Mouse (Mus musculus) embryonic facial prominence, embryonic 12.5 days (tissue): Measurements from ENCODE around the gene Rab7b. TPM values are rescaled to one million over a fixed set of nuclear protein-coding genes. Genes with fewer than 3 reads are reported as not detected.

Source experiments
- ATAC-seq: fragments of 200-750 bp; cut with Nextera tagmentation; 2 replicates; pipeline ENCODE4 v1.8.0; 2017; ENCODE audit not compliant: insufficient number of reproducible peaks, insufficient read depth, low FRiP score, low TSS enrichment
- H3K27ac ChIP-seq: fragments of 300-500 bp; sonication (generic); 2 replicates; pipeline ENCODE4 v1.5.1; 2016; ENCODE audit warnings: mild to moderate bottlenecking
- H3K27me3 ChIP-seq: fragments of 300-500 bp; sonication (generic); 2 replicates; pipeline ENCODE4 v1.6.1; 2016; ENCODE audit warnings: mild to moderate bottlenecking, moderate library complexity
- H3K36me3 ChIP-seq: fragments of 300-500 bp; sonication (generic); 2 replicates; pipeline ENCODE4 v1.6.1; 2016; ENCODE audit warnings: mild to moderate bottlenecking
- H3K4me1 ChIP-seq: fragments of 300-500 bp; sonication (generic); 2 replicates; pipeline ENCODE4 v1.6.1; 2016
- H3K4me2 ChIP-seq: fragments of 300-500 bp; sonication (generic); replicated peaks from 2 replicates; pipeline ENCODE4 v1.6.1; 2016; ENCODE audit warnings: mild to moderate bottlenecking, moderate library complexity
- H3K4me3 ChIP-seq: fragments of 300-500 bp; sonication (generic); 2 replicates; pipeline ENCODE4 v1.5.1; 2016; ENCODE audit warnings: mild to moderate bottlenecking
- H3K9ac ChIP-seq: fragments of 300-500 bp; sonication (generic); 2 replicates; pipeline ENCODE4 v1.6.1; 2016; ENCODE audit warnings: mild to moderate bottlenecking, moderate library complexity
- H3K9me3 ChIP-seq: fragments of 300-500 bp; sonication (generic); 2 replicates; pipeline ENCODE4 v1.6.1; 2016; ENCODE audit warnings: mild to moderate bottlenecking, moderate library complexity
- WGBS: fragments of 180-500 bp; shearing (Covaris S2); methylation state at CpG from one replicate; pipeline ENCODE4 v1.1.7; 2016; 5-methylcytosine and 5-hydroxymethylcytosine counted together
- polyA plus RNA-seq: library from polyadenylated mRNA; unstranded; fragments of >200 nt; fragmentation: Nextera tagmentation; extraction: Ambion mirVana; gene quantifications from 2 replicates; pipeline ENCODE4 v1.2.1, GENCODE M21; 2016

Rab7b gene
- polyA plus RNA-seq, 1 experiment from 2014 or later: 1.0 TPM

DNA sequence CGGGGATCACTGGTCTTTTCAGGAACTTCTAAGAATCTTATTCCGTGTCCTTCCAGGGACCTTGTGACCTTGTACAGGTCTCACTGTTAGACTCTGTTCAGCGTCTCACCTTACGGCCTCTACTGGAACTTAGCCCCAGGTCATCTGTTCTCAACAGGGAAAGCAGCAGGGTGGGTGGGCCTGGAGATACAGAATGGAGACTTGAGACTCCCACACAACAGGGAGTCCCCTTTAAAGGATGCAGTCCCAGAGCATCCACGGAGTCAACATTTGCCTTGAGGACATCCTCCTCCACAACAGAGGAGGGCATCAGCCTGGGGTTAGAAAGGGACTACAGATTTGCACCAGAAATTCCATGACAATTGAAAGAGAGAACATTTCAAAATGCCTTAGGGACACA lies 56.9 kb downstream of the Rab7b start:
- Histone ChIP-seq H3K27me3 (no peaks in the 10 kb centered on the region), H3K4me1 (peaks cover 5% of the 10 kb centered on the region; the same call in 1 of the 2 replicates), H3K9ac (no peak overlapping the region), H3K4me2 (no peak overlapping the region), H3K36me3 (no peaks in the 10 kb centered on the region), H3K27ac (no peak overlapping the region), H3K9me3 (no peaks in the 10 kb centered on the region), H3K4me3 (no peak overlapping the region)
- no peak for ATAC-seq
- WGBS: 27% methylated on average over 5 of the region's 5 CpGs

DNA sequence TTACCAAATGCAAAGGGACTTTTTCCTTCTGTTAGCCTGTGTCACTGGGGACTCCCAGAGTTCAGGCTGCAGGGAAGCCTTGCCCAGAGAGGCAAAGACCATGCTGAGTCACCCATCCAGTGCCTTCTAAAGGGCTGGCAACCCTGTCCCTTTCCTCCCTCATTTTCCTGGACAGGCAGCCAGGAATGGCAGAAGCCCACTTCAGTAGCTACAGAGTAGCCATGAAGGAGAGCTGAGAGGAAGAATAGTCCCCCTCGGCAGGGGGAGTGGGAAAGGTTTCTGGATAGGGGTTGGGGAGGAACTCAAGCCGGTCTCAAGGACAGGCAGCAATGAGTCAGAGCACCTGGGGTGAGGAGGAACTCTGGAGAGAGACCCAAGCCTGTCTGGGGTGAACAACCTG lies 59.3 kb downstream of the Rab7b start:
- Histone ChIP-seq H3K4me3 (no peak overlapping the region), H3K4me2 (no peak overlapping the region), H3K4me1 (peaks cover 5% of the 10 kb centered on the region; the same call in 1 of the 2 replicates), H3K27me3 (no peaks in the 10 kb centered on the region), H3K36me3 (no peaks in the 10 kb centered on the region), H3K9me3 (no peaks in the 10 kb centered on the region), H3K27ac (no peak overlapping the region), H3K9ac (no peak overlapping the region)
- ATAC-seq: no peak
- 43% methylated on average over 2 of the region's 2 CpGs for WGBS

DNA sequence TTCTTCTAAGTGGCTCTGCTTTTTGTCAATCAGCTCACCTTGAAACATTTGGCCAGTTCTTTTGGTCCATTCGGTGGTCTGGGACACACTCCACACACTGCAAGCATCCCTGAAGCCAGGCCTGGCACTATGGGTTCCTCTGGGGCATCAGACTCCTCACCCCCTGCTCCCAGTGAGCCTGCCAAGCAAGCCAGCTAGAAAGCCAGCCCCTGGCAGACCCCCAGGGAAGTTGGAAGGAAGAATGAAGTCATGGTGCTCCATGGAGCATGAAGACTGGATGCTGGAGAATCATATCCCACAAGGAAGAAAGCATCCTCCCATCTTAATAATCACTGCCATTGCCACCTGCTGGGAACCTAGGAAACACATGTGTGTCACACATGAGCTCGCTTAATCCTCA lies 60.1 kb downstream of the Rab7b start:
- Histone ChIP-seq H3K4me1 (peaks cover 5% of the 10 kb centered on the region; the same call in 1 of the 2 replicates), H3K9ac (no peak overlapping the region), H3K4me3 (no peak overlapping the region), H3K27me3 (no peaks in the 10 kb centered on the region), H3K4me2 (no peak overlapping the region), H3K9me3 (no peaks in the 10 kb centered on the region), H3K36me3 (no peaks in the 10 kb centered on the region), H3K27ac (no peak overlapping the region)
- ATAC-seq: no peak
- WGBS: 79% methylated on average over 2 of the region's 2 CpGs

DNA sequence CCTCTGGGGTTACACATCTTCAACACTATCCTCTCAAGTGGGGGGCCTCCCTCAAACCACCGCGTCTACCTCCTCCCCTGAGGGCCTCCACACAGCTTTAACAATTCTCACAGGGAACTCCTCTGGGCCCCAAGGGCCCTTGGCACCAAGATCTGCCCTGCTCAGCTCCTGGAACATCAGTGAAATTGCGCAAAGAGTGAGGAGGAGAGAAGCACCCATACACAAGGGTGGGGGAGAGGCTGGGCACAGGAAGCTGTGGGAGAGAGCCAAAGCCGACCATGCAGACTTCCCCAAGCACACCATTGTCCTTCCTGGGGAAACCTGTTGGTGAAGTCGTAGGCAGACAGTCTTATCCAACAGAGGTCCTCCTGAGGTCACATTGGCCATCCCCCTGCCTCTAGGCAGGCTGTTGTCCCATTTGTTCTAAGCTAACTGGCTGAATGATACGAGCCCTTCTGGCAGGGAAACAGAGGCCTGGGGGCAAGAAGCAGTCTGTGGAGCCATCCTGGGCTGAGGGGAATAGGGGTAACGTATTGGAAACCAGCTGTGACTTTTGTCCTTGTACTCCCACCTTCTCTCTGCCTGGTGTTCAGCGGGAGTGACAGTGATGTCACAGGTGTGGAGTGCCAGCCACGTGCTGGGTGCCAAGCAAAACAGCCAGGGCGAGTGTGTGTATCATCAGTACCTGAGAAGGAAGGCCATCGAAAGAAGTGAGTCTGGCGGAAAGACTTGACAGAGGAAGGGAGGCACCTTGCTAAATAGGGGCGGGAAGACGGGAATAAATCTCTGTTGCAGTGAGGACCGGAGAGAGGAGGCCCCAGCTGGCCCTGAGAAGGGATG lies 61.4 kb downstream of the Rab7b start:
- Histone ChIP-seq H3K4me2 (no peak overlapping the region), H3K36me3 (no peaks in the 10 kb centered on the region), H3K9me3 (no peaks in the 10 kb centered on the region), H3K9ac (no peak overlapping the region), H3K4me3 (no peak overlapping the region), H3K4me1 (0 out of 2 replicates have a peak, but pooled peaks cover under 1% of the 10 kb centered on the region), H3K27me3 (no peaks in the 10 kb centered on the region), H3K27ac (no peak overlapping the region)
- WGBS: 71% methylated on average over 15 of the region's 15 CpGs
- ATAC-seq: no peak

DNA sequence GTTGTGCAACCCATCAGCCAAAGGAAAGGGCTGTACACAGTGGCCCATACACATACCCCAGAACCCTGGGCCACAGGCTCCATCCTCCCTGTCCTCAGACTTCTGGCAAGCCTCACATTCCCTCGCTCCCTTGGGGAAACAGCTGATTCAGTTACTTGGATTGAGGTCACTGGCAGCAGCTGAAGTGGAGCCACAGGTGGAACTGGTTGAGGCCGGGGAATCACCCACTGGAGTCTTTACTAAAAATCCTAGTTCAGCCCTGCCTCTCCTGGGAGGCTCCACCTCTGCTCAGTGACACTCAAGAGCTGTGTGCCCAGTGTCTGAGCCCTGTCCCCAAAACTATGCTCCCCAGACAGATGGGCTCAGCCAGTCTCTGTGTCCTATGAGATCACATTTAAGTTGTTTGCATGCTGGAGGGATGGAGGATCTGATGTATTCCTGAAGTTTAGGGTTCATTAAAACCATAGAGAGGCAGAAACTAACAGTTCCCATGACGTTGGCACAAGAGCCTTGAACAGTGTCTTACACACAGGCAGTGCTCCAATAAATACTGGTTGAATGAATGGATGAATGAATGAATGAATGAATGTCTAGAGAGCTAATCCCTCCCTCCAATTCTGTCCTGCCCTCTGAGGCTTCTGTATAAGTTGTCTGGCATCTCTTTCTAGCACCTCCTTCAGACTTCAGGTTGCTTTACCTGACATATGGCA lies 62.8 kb downstream of the Rab7b start:
- Histone ChIP-seq H3K4me3 (no peak overlapping the region), H3K27me3 (no peaks in the 10 kb centered on the region), H3K4me2 (no peak overlapping the region), H3K27ac (no peak overlapping the region), H3K9me3 (no peaks in the 10 kb centered on the region), H3K36me3 (no peaks in the 10 kb centered on the region), H3K4me1 (no peaks in the 10 kb centered on the region), H3K9ac (no peak overlapping the region)
- ATAC-seq: no peak
- WGBS: 70% methylated on average over 3 of the region's 3 CpGs

DNA sequence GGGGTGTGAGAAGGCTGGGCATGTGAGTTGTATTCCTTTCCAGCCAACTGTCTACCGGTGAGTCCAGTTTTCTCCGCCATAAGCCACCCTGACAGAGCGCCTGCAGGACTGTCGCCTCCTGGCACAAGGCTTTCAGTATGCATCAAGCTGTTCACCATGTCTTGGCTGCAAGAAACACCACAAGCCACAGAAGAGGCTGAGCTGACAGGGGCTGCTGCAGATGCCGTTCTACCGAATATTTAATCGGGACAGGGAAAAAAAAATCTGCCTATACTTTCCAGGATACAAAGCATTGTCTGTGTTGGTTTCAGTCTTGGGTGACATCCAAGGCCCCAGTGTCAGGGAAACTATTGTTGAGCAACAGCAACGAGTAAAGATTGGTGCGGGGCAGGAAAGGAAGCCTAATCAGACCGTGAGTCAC lies 63.4 kb downstream of the Rab7b start:
- H3K36me3 ChIP-seq: no peaks in the 10 kb centered on the region
- H3K27me3 ChIP-seq: no peaks in the 10 kb centered on the region
- no peak overlapping the region for H3K4me3 ChIP-seq
- H3K9me3 ChIP-seq: no peaks in the 10 kb centered on the region
- H3K9ac ChIP-seq: no peak overlapping the region
- H3K4me1 ChIP-seq: no peaks in the 10 kb centered on the region
- no peak for ATAC-seq
- WGBS: 72% methylated on average over 10 of the region's 10 CpGs
- no peak overlapping the region for H3K4me2 ChIP-seq
- no peak overlapping the region for H3K27ac ChIP-seq

DNA sequence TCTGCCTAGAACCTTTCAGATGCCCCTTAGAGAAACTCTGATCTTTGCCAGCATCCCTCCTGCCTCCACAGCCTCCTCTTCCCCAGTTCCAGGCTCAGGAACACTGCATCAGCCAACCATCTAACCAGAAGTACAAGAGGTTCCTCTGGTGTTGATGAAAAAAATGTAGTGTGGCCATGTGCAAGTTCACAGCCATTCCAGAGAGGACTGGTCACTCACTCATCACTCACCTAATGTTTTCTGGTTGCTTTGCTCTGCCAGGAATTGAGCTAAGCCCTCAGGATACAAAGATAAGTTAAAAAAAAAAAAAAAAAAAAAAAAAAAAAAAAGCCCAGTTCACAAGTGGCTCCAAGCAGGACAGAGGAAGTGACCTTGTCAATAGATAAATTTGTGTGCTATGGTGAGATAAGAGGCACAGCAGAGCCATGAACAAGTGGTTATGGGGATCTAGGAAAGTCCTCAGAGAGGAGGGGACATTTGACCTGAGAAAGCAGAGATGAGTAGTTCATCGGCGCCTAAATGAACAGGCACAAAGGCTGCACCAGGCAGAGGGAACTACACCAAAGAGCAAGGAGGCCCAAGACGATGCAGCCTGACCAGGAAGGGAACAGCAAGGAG lies 65.8 kb downstream of the Rab7b start:
- H3K4me3 ChIP-seq: no peak overlapping the region
- H3K27me3 ChIP-seq: no peaks in the 10 kb centered on the region
- no peaks in the 10 kb centered on the region for H3K9me3 ChIP-seq
- no peaks in the 10 kb centered on the region for H3K36me3 ChIP-seq
- no peak overlapping the region for H3K9ac ChIP-seq
- no peak for ATAC-seq
- 64% methylated on average over 3 of the region's 3 CpGs for WGBS
- H3K4me2 ChIP-seq: no peak overlapping the region
- H3K4me1 ChIP-seq: no peaks in the 10 kb centered on the region
- H3K27ac ChIP-seq: no peak overlapping the region

DNA sequence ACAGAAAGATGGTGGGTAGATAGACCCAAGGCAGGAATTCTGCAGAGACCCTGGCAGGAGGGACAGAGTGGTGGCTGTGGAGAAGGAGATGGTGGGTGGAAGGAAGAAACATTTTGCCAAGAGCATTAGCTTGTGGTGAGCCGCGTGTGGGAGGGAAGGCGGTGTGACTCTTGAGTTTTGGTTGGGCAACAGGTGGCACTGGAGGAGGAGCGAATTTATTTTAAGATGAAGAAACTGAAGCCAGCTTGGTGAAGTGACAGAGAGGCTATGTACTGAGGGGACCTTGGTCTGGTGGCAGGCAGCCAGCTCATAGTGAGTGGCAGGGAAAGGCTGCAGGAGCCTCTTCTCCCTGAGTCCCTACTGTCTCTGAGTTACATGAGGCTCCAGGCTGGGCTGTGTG lies 66.4 kb downstream of the Rab7b start:
- Histone ChIP-seq H3K27ac (no peak overlapping the region), H3K9me3 (no peaks in the 10 kb centered on the region), H3K4me1 (no peaks in the 10 kb centered on the region), H3K4me2 (no peak overlapping the region), H3K9ac (no peak overlapping the region), H3K27me3 (no peaks in the 10 kb centered on the region), H3K4me3 (no peak overlapping the region), H3K36me3 (no peaks in the 10 kb centered on the region)
- 91% methylated on average over 4 of the region's 4 CpGs for WGBS
- no peak for ATAC-seq

DNA sequence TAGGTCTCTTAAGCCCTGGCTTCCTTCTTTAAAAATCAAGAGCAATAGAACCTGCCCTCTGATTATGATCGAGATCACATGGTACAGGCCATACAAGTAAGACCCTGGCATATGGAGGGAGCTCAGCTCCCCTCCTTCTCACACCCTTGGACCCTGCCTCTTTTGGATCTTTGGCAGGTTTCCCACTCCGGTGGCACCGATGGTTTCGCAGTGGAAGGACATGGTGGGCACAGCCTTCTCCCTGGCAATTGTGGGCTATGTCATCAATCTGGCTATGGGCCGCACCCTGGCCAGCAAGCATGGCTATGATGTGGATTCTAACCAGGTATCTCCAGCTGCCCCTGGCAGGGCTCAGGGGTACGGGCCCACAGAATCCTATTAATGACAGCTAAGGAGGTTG lies 68.7 kb downstream of the Rab7b start:
- Histone ChIP-seq H3K9ac (no peak overlapping the region), H3K4me2 (no peak overlapping the region), H3K27me3 (no peaks in the 10 kb centered on the region), H3K4me3 (no peak overlapping the region), H3K27ac (no peak overlapping the region), H3K36me3 (no peaks in the 10 kb centered on the region), H3K9me3 (no peaks in the 10 kb centered on the region), H3K4me1 (no peaks in the 10 kb centered on the region)
- 90% methylated on average over 6 of the region's 6 CpGs for WGBS
- no peak for ATAC-seq

DNA sequence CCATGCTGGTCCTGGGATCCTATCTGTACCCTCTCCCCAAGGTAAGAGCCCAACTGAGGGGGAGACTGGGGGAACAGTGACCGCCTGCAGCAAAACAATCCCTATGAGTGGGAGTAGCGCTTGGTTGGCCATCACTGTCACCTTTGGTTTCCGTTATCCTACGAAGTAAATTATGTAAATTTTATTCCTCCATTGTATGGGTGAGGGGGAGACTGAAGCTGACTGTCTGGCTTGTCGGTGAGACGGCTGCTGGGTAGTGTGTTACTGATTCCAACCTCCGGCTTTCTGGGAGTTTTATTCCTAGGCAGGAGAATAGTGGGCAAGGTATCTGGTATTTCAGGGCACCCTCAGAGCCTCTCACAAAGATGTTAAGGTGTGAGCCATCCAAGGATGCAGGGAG lies 70.3 kb downstream of the Rab7b start:
- H3K4me2 ChIP-seq: no peak overlapping the region
- no peaks in the 10 kb centered on the region for H3K4me1 ChIP-seq
- no peak overlapping the region for H3K4me3 ChIP-seq
- no peak for ATAC-seq
- 80% methylated on average over 7 of the region's 7 CpGs for WGBS
- H3K27me3 ChIP-seq: no peaks in the 10 kb centered on the region
- H3K9me3 ChIP-seq: no peaks in the 10 kb centered on the region
- H3K9ac ChIP-seq: no peak overlapping the region
- H3K27ac ChIP-seq: no peak overlapping the region
- no peaks in the 10 kb centered on the region for H3K36me3 ChIP-seq

DNA sequence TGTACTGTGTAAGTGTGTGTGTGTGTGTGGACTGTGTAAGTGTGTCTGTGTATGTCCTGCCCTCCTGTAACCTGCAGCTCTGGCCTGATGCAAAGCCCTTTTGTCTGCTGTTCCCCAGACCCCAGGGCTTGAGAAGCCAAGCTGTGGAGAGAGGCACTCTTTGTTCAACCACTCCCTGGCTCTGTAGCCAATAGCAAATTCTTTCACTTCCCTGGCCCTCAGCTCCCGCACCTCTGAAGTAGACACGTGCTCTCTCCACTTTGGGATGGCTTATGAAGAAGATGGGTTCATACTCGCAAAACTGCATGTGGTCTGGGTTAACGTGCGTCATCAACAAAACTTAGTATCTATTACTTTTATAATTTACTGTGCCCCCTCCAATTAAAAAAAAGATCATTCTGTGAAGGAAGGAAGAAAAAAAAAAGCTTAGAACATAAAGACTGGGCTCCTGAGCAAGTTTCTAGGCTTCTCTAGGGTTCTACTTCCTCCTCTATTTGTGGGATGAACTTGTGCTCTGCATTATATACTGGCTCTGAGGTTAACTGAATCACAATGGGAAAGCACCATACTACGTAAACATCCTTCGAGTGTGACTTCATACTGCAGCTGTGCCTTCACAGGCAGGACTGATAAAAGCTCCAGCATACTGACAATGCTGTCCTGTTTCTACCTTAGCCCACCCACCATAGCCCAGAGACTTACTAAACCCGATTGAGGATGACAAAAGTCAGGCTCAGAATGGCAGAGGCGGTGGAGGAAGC lies 71.4 kb downstream of the Rab7b start:
- Histone ChIP-seq H3K36me3 (no peaks in the 10 kb centered on the region), H3K27me3 (no peaks in the 10 kb centered on the region), H3K27ac (no peak overlapping the region), H3K9ac (no peak overlapping the region), H3K4me2 (no peak overlapping the region), H3K4me3 (no peak overlapping the region), H3K4me1 (no peaks in the 10 kb centered on the region), H3K9me3 (no peaks in the 10 kb centered on the region)
- 61% methylated on average over 9 of the region's 9 CpGs for WGBS
- ATAC-seq: no peak
